Mouse (Mus musculus) MEL (cell line): Measurements from ENCODE around the gene Fam180a. TPM values are rescaled to one million over a fixed set of nuclear protein-coding genes. Genes with fewer than 3 reads are reported as not detected.
A peak's percentile ranks its signal among the peaks of the same experiment; 100 is the strongest.

Experiments used
- DNase-seq: peaks from one replicate; pipeline ENCODE4 v3.0.0; 2011; ENCODE audit warnings: low read depth, low spot score
- H3K27ac ChIP-seq: 2 replicates; pipeline ENCODE4 v1.5.1; 2012; ENCODE audit warnings: low read depth, mild to moderate bottlenecking, control low read depth, low read length, moderate library complexity; ENCODE audit not compliant: control insufficient read depth
- H3K27me3 ChIP-seq, 2 experiments: fragments of 150-350 bp in 1 of 2; sonication (generic) in 1 of 2; 2 replicates each; pipeline ENCODE4 v1.6.1; 2012; ENCODE audit warnings: low read length in 2 of 2, mild to moderate bottlenecking in 2 of 2, improper control_type of control experiment in 1 of 2, moderate library complexity in 1 of 2; ENCODE audit not compliant: insufficient read depth in 2 of 2, control insufficient read depth in 1 of 2
- H3K36me3 ChIP-seq, 2 experiments: 2 replicates each; pipeline ENCODE4 v1.6.1; 2012 to 2014; ENCODE audit warnings: low read length in 2 of 2, improper control_type of control experiment in 1 of 2, inconsistent platforms in 1 of 2, mild to moderate bottlenecking in 1 of 2; ENCODE audit not compliant: insufficient read depth in 2 of 2, control insufficient read depth in 1 of 2
- H3K4me1 ChIP-seq, 2 experiments: fragments of 150-350 bp in 1 of 2; sonication (generic) in 1 of 2; 2 replicates each; pipeline ENCODE4 v1.6.1; 2012; ENCODE audit warnings: low read length in 2 of 2, improper control_type of control experiment in 1 of 2, mild to moderate bottlenecking in 1 of 2; ENCODE audit not compliant: insufficient read depth in 2 of 2, control insufficient read depth in 1 of 2
- H3K4me3 ChIP-seq, 2 experiments: fragments of 150-350 bp in 1 of 2; sonication (generic) in 1 of 2; 2 replicates each; pipeline ENCODE4 v1.5.1; 2012; ENCODE audit warnings: low read depth in 2 of 2, low read length in 2 of 2, mild to moderate bottlenecking in 2 of 2, moderate library complexity in 2 of 2, control low read depth in 1 of 2, improper control_type of control experiment in 1 of 2; ENCODE audit not compliant: control insufficient read depth in 1 of 2, insufficient read depth in 1 of 2
- H3K79me2 ChIP-seq: 2 replicates; pipeline ENCODE4 v1.6.1; 2012; ENCODE audit warnings: mild to moderate bottlenecking, low read length, moderate library complexity; ENCODE audit not compliant: control insufficient read depth, poor library complexity, insufficient read depth
- H3K9ac ChIP-seq: 2 replicates; pipeline ENCODE4 v1.6.1; 2012; ENCODE audit warnings: low read depth, mild to moderate bottlenecking, control low read depth, low read length, moderate library complexity; ENCODE audit not compliant: control insufficient read depth, poor library complexity, severe bottlenecking
- H3K9me3 ChIP-seq: fragments of 150-350 bp; sonication (generic); replicated peaks from 2 replicates; pipeline ENCODE4 v1.6.1; 2012; ENCODE audit warnings: mild to moderate bottlenecking, low read length, improper control_type of control experiment, moderate library complexity; ENCODE audit not compliant: insufficient read depth
- CHD1 ChIP-seq: IDR thresholded peaks from 2 replicates; pipeline ENCODE4 v1.6.1; 2012; ENCODE audit warnings: low read depth, mild to moderate bottlenecking, inconsistent platforms, low read length, improper control_type of control experiment
- CTCF ChIP-seq, 3 experiments: IDR thresholded peaks in 2 of 3; conservative IDR thresholded peaks in 1 of 3; 2 replicates each; pipeline ENCODE4 v1.5.1; 2011 to 2012; ENCODE audit warnings: low read length in 3 of 3, low read depth in 2 of 3, mild to moderate bottlenecking in 2 of 3, improper control_type of control experiment in 1 of 3, inconsistent platforms in 1 of 3, mixed read lengths in 1 of 3, moderate library complexity in 1 of 3; ENCODE audit not compliant: control insufficient read depth in 1 of 3, insufficient read depth in 1 of 3, poor library complexity in 1 of 3, severe bottlenecking in 1 of 3
- ELF1 ChIP-seq: IDR thresholded peaks from 2 replicates; pipeline ENCODE4 v1.6.1; 2014; ENCODE audit warnings: low read depth, mild to moderate bottlenecking, inconsistent platforms, low read length, improper control_type of control experiment, moderate library complexity
- EP300 ChIP-seq, 2 experiments: IDR thresholded peaks; 2 replicates each; pipeline ENCODE4 v1.6.1; 2011; ENCODE audit warnings: improper control_type of control experiment in 2 of 2, low read length in 2 of 2, low read depth in 1 of 2, mild to moderate bottlenecking in 1 of 2
- GABPA ChIP-seq: IDR thresholded peaks from 2 replicates; pipeline ENCODE4 v1.6.1; 2012; ENCODE audit warnings: low read depth, mild to moderate bottlenecking, inconsistent platforms, low read length, improper control_type of control experiment, moderate library complexity
- GATA1 ChIP-seq: IDR thresholded peaks from 2 replicates; pipeline ENCODE4 v1.6.1; 2011; ENCODE audit warnings: low read depth, low read length, improper control_type of control experiment
- JUND ChIP-seq: IDR thresholded peaks from 2 replicates; pipeline ENCODE4 v1.6.1; 2011; ENCODE audit warnings: low read depth, mild to moderate bottlenecking, improper control_type of control experiment, low read length
- MAFK ChIP-seq: IDR thresholded peaks from 2 replicates; pipeline ENCODE4 v1.6.1; 2011; ENCODE audit warnings: low read depth, mild to moderate bottlenecking, low read length, improper control_type of control experiment, borderline replicate concordance
- MXI1 ChIP-seq: IDR thresholded peaks from 2 replicates; pipeline ENCODE4 v1.6.1; 2011; ENCODE audit warnings: mild to moderate bottlenecking, low read depth, low read length, improper control_type of control experiment
- MYB ChIP-seq: IDR thresholded peaks from 2 replicates; pipeline ENCODE4 v1.6.1; 2011; ENCODE audit warnings: mild to moderate bottlenecking, low read depth, low read length, improper control_type of control experiment
- NELFE ChIP-seq: IDR thresholded peaks from 2 replicates; pipeline ENCODE4 v1.6.1; 2011; ENCODE audit warnings: low read depth, low read length, improper control_type of control experiment
- NRF1 ChIP-seq: IDR thresholded peaks from 2 replicates; pipeline ENCODE4 v1.6.1; 2014; ENCODE audit warnings: low read depth, mild to moderate bottlenecking, inconsistent platforms, low read length, improper control_type of control experiment, moderate library complexity; ENCODE audit not compliant: poor library complexity, insufficient read depth, severe bottlenecking
- POLR2AphosphoS2 ChIP-seq: IDR thresholded peaks from 2 replicates; pipeline ENCODE4 v1.6.1; 2011; ENCODE audit warnings: low read length, improper control_type of control experiment
- RAD21 ChIP-seq: IDR thresholded peaks from 2 replicates; pipeline ENCODE4 v1.6.1; 2011; ENCODE audit warnings: mild to moderate bottlenecking, low read depth, low read length, improper control_type of control experiment
- SIN3A ChIP-seq: IDR thresholded peaks from 2 replicates; pipeline ENCODE4 v1.6.1; 2012; ENCODE audit warnings: low read length, improper control_type of control experiment, inconsistent platforms
- TAL1 ChIP-seq: IDR thresholded peaks from 2 replicates; pipeline ENCODE4 v1.6.1; 2012; ENCODE audit warnings: mild to moderate bottlenecking, inconsistent platforms, low read length, moderate library complexity, mixed read lengths
- TBP ChIP-seq: IDR thresholded peaks from 2 replicates; pipeline ENCODE4 v1.8.0; 2011; ENCODE audit warnings: low read depth, low read length, improper control_type of control experiment
- TCF12 ChIP-seq: IDR thresholded peaks from 2 replicates; pipeline ENCODE4 v1.6.1; 2014; ENCODE audit warnings: low read depth, mild to moderate bottlenecking, inconsistent platforms, low read length, improper control_type of control experiment, moderate library complexity
- USF2 ChIP-seq, 2 experiments: IDR thresholded peaks; 2 replicates each; pipeline ENCODE4 v1.6.1; 2011 to 2012; ENCODE audit warnings: improper control_type of control experiment in 2 of 2, low read length in 2 of 2, borderline replicate concordance in 1 of 2, inconsistent platforms in 1 of 2, low read depth in 1 of 2, mild to moderate bottlenecking in 1 of 2; ENCODE audit not compliant: insufficient read depth in 1 of 2
- ZC3H11A ChIP-seq: IDR thresholded peaks from 2 replicates; pipeline ENCODE4 v1.6.1; 2012; ENCODE audit warnings: low read depth, mild to moderate bottlenecking, inconsistent platforms, low read length, improper control_type of control experiment
- ZKSCAN1 ChIP-seq: IDR thresholded peaks from 2 replicates; pipeline ENCODE4 v1.6.1; 2012; ENCODE audit warnings: low read depth, mild to moderate bottlenecking, inconsistent platforms, low read length, improper control_type of control experiment, moderate library complexity
- ZMIZ1 ChIP-seq: IDR thresholded peaks from 2 replicates; pipeline ENCODE4 v1.6.1; 2012; ENCODE audit warnings: low read depth, mild to moderate bottlenecking, inconsistent platforms, low read length, improper control_type of control experiment, moderate library complexity
- polyA plus RNA-seq, 2 experiments: library from polyadenylated mRNA; stranded (reverse) in 1 of 2; unstranded in 1 of 2; fragments of >175 nt in 1 of 2; fragments of >200 nt in 1 of 2; gene quantifications; 2 replicates each; pipeline versions ENCODE4 v1.2.1 to v1.2.4; 2012; ENCODE audit warnings: low replicate concordance in 2 of 2, low read depth in 1 of 2; ENCODE audit not compliant: insufficient read length in 2 of 2, insufficient read depth in 1 of 2, missing spikeins in 1 of 2
- total RNA-seq: library from RNA; depleted of rRNA; stranded (reverse); fragments of 300-350 nt; gene quantifications from 2 replicates; pipeline ENCODE4 v1.2.3, GENCODE M21; 2012

The Fam180a gene
- total and polyA plus RNA-seq, 3 experiments = not detected

DNA sequence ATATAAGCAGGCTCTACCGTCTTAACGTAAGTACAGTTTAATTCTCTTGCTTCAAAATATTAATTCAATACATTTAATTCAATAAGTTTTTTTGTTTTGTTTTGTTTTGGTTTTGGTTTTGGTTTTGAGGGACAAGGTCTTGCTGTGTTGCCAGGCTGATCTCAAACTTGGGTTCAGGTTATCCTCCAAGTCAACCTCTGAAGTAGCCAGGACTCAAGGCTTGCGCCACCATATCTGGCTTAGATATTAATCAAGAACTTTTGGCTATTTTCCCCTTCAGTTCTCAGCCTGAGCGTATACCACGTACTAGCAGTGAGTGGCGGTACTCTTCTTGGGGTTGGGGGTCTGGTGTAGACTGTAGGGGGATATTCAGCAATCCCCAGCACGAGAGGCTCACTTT lies 23.4 kb downstream of the Fam180a start:
- Histone ChIP-seq H3K4me3 (no peak overlapping the region), H3K27ac (no peak overlapping the region), H3K4me1 (no peaks in the 10 kb centered on the region; a peak in 1 of 4 replicates), H3K79me2 (no peaks in the 10 kb centered on the region), H3K9me3 (no peaks in the 10 kb centered on the region), H3K9ac (no peak overlapping the region), H3K27me3 (peaks cover 0 to 2% of the 10 kb centered on the region in 2 experiments; a peak in 3 of 4 replicates), H3K36me3 (no peaks in the 10 kb centered on the region)
- no peak for TF ChIP-seq JUND
- no peak for TF ChIP-seq MAFK
- no peak for TF ChIP-seq ZC3H11A
- no peak for TF ChIP-seq MXI1
- no peak for TF ChIP-seq CTCF (IDR thresholded peaks at IDR 0.05 in 2 of 3, conservative IDR thresholded peaks at IDR 0.05 in 1 of 3; ENCODE audit: control insufficient read depth in 1 of 3, insufficient read depth in 1 of 3, low read depth in 2 of 3, low read length in 3 of 3, poor library complexity in 1 of 3, severe bottlenecking in 1 of 3)
- no peak for DNase-seq

DNA sequence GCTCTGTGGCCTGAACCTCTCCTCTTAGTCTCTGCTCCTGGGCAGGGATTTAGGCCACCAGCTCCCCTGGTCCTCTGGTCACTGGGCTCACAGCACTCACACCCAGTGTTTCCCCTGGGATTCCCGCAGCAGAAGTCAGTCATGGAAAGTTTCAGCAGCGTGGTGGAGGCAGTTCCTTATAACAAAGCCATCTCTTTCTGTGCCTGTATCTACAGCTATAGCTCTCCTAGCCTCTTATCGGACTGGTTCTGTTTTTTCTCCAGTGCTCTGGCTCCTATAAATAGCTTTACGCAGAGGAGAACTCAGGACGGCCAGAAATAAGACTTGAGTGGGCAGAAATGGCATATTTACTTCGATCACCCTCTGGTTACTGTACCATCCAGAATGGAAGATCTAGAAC lies 27.6 kb downstream of the Fam180a start:
- H3K27ac ChIP-seq = no peak overlapping the region
- no peak overlapping the region for H3K9ac ChIP-seq
- DNase-seq = peak; percentile 4
- no peaks in the 10 kb centered on the region for H3K9me3 ChIP-seq
- no peak overlapping the region for H3K4me3 ChIP-seq
- H3K79me2 ChIP-seq = no peaks in the 10 kb centered on the region
- H3K36me3 ChIP-seq = no peaks in the 10 kb centered on the region
- H3K27me3 ChIP-seq = peaks cover 0 to under 1% of the 10 kb centered on the region in 2 experiments; a peak in 2 of 4 replicates
- H3K4me1 ChIP-seq = no peaks in the 10 kb centered on the region; a peak in 1 of 4 replicates
- no peak for TF ChIP-seq MYB
- TF ChIP-seq GABPA = no peak
- TF ChIP-seq NELFE = no peak
- TF ChIP-seq POLR2AphosphoS2 = no peak

DNA sequence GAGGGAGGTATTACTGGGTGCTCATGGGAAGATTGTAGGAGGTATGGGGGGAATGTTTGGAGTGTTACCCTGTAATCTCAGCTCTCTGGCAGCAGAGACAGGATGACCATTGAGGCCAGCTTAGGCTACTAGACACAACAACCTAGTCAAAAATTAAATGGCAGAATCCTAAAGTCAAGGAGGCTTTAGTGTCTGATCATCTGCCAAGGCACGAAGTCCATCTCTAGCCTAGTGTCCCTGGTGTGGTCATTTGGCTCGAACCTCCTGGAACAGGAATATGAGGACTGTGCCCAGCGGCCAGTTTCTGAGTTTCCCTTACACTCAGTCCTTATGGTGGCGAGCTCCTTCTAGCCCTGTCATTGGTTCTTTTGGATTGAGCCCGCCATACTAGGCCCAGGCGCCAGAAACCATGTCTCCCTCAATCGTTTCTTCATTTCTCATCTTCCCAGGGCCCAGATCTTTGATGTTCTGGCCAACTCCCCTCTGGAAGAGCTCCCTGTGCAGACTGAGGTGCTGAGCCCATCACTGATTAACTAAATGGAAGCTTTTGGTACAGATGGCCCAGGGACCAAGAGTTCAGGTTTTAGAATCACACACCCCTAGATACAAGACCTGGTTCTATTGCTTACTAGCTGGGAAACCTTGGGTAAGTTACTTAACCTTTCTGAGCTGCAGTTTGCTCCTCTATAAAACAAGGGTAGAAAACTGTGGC lies 28.3 kb downstream of the Fam180a start:
- H3K36me3 ChIP-seq = no peaks in the 10 kb centered on the region
- no peaks in the 10 kb centered on the region; a peak in 1 of 4 replicates for H3K27me3 ChIP-seq
- H3K4me3 ChIP-seq = no peak overlapping the region
- H3K27ac ChIP-seq = no peak overlapping the region
- no peak for DNase-seq
- H3K4me1 ChIP-seq = no peaks in the 10 kb centered on the region; a peak in 1 of 4 replicates
- TF ChIP-seq GATA1 = no peak
- no peak for TF ChIP-seq SIN3A
- no peak for TF ChIP-seq NELFE
- TF ChIP-seq EP300 (IDR thresholded peaks at IDR 0.05; ENCODE audit: low read depth in 1 of 2, low read length in 2 of 2) = no peak
- TF ChIP-seq ZKSCAN1 = no peak
- no peak for TF ChIP-seq RAD21
- TF ChIP-seq ZMIZ1 = no peak
- no peak for TF ChIP-seq ELF1
- TF ChIP-seq GABPA = no peak
- TF ChIP-seq NRF1 = no peak
- no peak for TF ChIP-seq TAL1
- TF ChIP-seq POLR2AphosphoS2 = no peak
- TF ChIP-seq MXI1 = no peak
- no peak for TF ChIP-seq TCF12
- no peak for TF ChIP-seq TBP
- TF ChIP-seq USF2 (IDR thresholded peaks at IDR 0.05; ENCODE audit: borderline replicate concordance in 1 of 2, insufficient read depth in 1 of 2, low read depth in 1 of 2, low read length in 2 of 2) = no peak
- no peak for TF ChIP-seq CHD1
- no peaks in the 10 kb centered on the region for H3K79me2 ChIP-seq
- no peaks in the 10 kb centered on the region for H3K9me3 ChIP-seq
- no peak overlapping the region for H3K9ac ChIP-seq
